Mouse (Mus musculus) cortical plate, adult 2 months (tissue): ENCODE results near the gene Hnrnph3.

Experiments used
- CTCF ChIP-seq: fragments of 200-500 bp; IDR thresholded peaks from 2 replicates; pipeline ENCODE4 v1.5.1; 2011; ENCODE audit warnings: mild to moderate bottlenecking, control low read depth, low read length; ENCODE audit not compliant: insufficient read depth; ENCODE audit errors: extremely low read depth
- POLR2A ChIP-seq: fragments of 200-500 bp; IDR thresholded peaks from 2 replicates; pipeline ENCODE4 v1.6.1; 2011; ENCODE audit warnings: mild to moderate bottlenecking, low read length, control low read depth; ENCODE audit not compliant: insufficient read depth; ENCODE audit errors: extremely low read depth

- TF ChIP-seq CTCF = no peak
- no peak for TF ChIP-seq POLR2A
These were observed 36.4 kb upstream of the Hnrnph3 start for GRCm38 (mm10) chr10:63060406-63060805.
